ENCODE assay signal across 25 mouse cellular contexts in the genomic region with DNA sequence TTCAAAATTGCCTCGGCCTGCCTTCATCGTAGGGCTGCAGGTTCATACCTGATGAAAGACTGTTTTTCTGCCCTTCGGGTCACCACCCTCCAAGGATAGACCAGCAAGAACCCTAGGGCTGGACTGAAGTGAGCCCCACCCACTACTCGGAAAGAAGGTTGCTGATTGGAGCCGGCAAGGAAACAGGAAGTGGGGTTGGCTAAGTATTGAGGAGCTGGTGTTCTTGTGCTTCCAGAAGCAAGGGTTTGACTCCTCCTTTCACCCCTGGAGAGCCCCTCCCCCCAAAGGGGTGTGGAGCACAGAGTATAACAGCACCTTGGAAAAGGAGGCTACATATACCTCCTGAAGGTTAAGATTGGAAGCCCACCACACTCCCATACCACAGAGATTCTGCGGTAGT.
DNase-seq lines count a peak whose midpoint lies in the region; ATAC-seq and TF ChIP-seq lines count a peak whose summit lies in the region.
"Had no signal": no experiment of that assay in that cellular context is flagged by ENCODE, and none has a peak within 500 bp of the region (broad histone marks: within the 10 kb centered on the region; RNA-seq: fewer than 3 reads in every experiment).

No protein-coding gene starts in this region.

- TF ChIP-seq CTCF in E14TG2a.4 (conservative IDR thresholded peaks at IDR 0.05; ENCODE audit: low read length) (no peak), MEL (IDR thresholded peaks at IDR 0.05 in 2 of 3, conservative IDR thresholded peaks at IDR 0.05 in 1 of 3; ENCODE audit: control insufficient read depth in 1 of 3, insufficient read depth in 1 of 3, low read depth in 2 of 3, low read length in 3 of 3, poor library complexity in 1 of 3, severe bottlenecking in 1 of 3) (no peak)

- TF ChIP-seq POLR2A in MEL (IDR thresholded peaks at IDR 0.05; ENCODE audit: control insufficient read depth in 1 of 2, insufficient read depth in 1 of 2, low read depth in 1 of 2, low read length in 2 of 2, poor library complexity in 1 of 2), result no peak

- no peaks in the 10 kb centered on the region for H3K27me3 ChIP-seq in heart, embryonic 11.5 days (ENCODE audit: control insufficient read depth, insufficient read depth, low read length)
- H3K27me3 ChIP-seq in E14TG2a.4 (ENCODE audit: insufficient read depth, low read length) (0 out of 2 replicates have a peak, but pooled peaks cover 3% of the 10 kb centered on the region), MEL (ENCODE audit: control insufficient read depth in 1 of 2, insufficient read depth in 2 of 2, low read length in 2 of 2) (no peaks in the 10 kb centered on the region; a peak in 1 of 4 replicates)
- no peaks in the 10 kb centered on the region for H3K27me3 ChIP-seq in embryonic facial prominence, embryonic 10.5 days (replicated peaks; ENCODE audit: low read depth, poor library complexity, severe bottlenecking)
- H3K27me3 ChIP-seq: embryonic facial prominence, embryonic 12.5 days; forebrain, embryonic 12.5 days; heart, embryonic 15.5 days; intestine, embryonic 15.5 days had no signal

- no peaks in the 10 kb centered on the region for H3K79me2 ChIP-seq in MEL (ENCODE audit: control insufficient read depth, insufficient read depth, low read length, poor library complexity)

- H3K9me3 ChIP-seq in heart, embryonic 11.5 days (replicated peaks; ENCODE audit: control insufficient read depth, low read length), result no peaks in the 10 kb centered on the region
- H3K9me3 ChIP-seq in E14TG2a.4 (ENCODE audit: low read length) (no peaks in the 10 kb centered on the region), MEL (replicated peaks; ENCODE audit: insufficient read depth, low read length) (no peaks in the 10 kb centered on the region)
- no peaks in the 10 kb centered on the region for H3K9me3 ChIP-seq in embryonic facial prominence, embryonic 10.5 days
- H3K9me3 ChIP-seq: embryonic facial prominence, embryonic 12.5 days; forebrain, embryonic 12.5 days; heart, embryonic 10.5 days; heart, embryonic 15.5 days; hindbrain, embryonic 10.5 days; intestine, embryonic 15.5 days had no signal

- 0 out of 2 replicates have a peak, but pooled peaks have one; percentile 14 for ATAC-seq in heart, embryonic 11.5 days (replicated peaks; ENCODE audit: insufficient number of reproducible peaks, low FRiP score, low TSS enrichment)
- 0 out of 2 replicates have a peak, but pooled peaks have one; percentile 22 for ATAC-seq in granulocyte monocyte progenitor cell, adult 5-6 weeks (replicated peaks; ENCODE audit: poor library complexity, severe bottlenecking)
- no peak for ATAC-seq in frontal cortex, adult (ENCODE audit: low TSS enrichment)
- ATAC-seq: forebrain, postnatal 0 days; intestine, embryonic 15.5 days had no signal

- DNase-seq in heart, postnatal 36 days, result no peak
- DNase-seq in MEL (ENCODE audit: low read depth, low spot score), result peak; percentile 15
- DNase-seq in B cell, adult 2 months, result no peak
- DNase-seq in embryonic facial prominence, embryonic 10.5 days (ENCODE audit: low spot score), result no peak
- DNase-seq: adrenal gland, adult 8-10 months; adrenal gland, postnatal 36 days; cerebellum, adult 8-10 months; cerebellum, postnatal 14 days; embryo, embryonic 11 days; forebrain, postnatal 0 days; gastrocnemius, postnatal 36 days; heart, adult 18-20 months; heart, postnatal 14 days; kidney, adult 18-20 months had no signal

- no peak for TF ChIP-seq RAD21 in MEL (IDR thresholded peaks at IDR 0.05; ENCODE audit: low read depth, low read length)

- no peak overlapping the region for H3K4me2 ChIP-seq in heart, embryonic 11.5 days
- H3K4me2 ChIP-seq: embryonic facial prominence, embryonic 12.5 days; forebrain, embryonic 12.5 days; heart, embryonic 15.5 days; hindbrain, embryonic 14.5 days; intestine, embryonic 15.5 days had no signal

- H3K36me3 ChIP-seq in heart, embryonic 11.5 days (ENCODE audit: control insufficient read depth, insufficient read depth, low read length), result no peaks in the 10 kb centered on the region
- H3K36me3 ChIP-seq in E14TG2a.4 (ENCODE audit: insufficient read depth, low read length) (peaks cover 21% of the 10 kb centered on the region), MEL (ENCODE audit: control insufficient read depth in 1 of 2, insufficient read depth in 2 of 2, low read length in 2 of 2) (no peaks in the 10 kb centered on the region)
- H3K36me3 ChIP-seq in embryonic facial prominence, embryonic 10.5 days (replicated peaks), result no peaks in the 10 kb centered on the region
- H3K36me3 ChIP-seq: embryonic facial prominence, embryonic 12.5 days; forebrain, embryonic 12.5 days; heart, embryonic 10.5 days; heart, embryonic 15.5 days; hindbrain, embryonic 10.5 days; intestine, embryonic 15.5 days had no signal

- intact Hi-C loops in heart, postnatal 36 days (cut with DNase I), result no loop called here

- no peak for TF ChIP-seq EP300 in MEL (IDR thresholded peaks at IDR 0.05; ENCODE audit: low read depth in 1 of 2, low read length in 2 of 2)

- H3K9ac ChIP-seq in heart, embryonic 11.5 days (ENCODE audit: low read depth, low read length), result no peak overlapping the region
- no peak overlapping the region for H3K9ac ChIP-seq in MEL (ENCODE audit: control insufficient read depth, low read depth, low read length, poor library complexity, severe bottlenecking)
- H3K9ac ChIP-seq: embryonic facial prominence, embryonic 12.5 days; forebrain, embryonic 12.5 days; forebrain, postnatal 0 days; heart, embryonic 15.5 days; hindbrain, embryonic 14.5 days; intestine, embryonic 15.5 days had no signal

- no peak overlapping the region for H3K4me3 ChIP-seq in heart, embryonic 11.5 days (ENCODE audit: low read depth, low read length)
- H3K4me3 ChIP-seq in E14TG2a.4 (replicated peaks; ENCODE audit: low read length) (peak overlapping the region; percentile 50), MEL (ENCODE audit: control insufficient read depth in 1 of 2, insufficient read depth in 1 of 2, low read depth in 2 of 2, low read length in 2 of 2) (no peak overlapping the region)
- no peak overlapping the region for H3K4me3 ChIP-seq in embryonic facial prominence, embryonic 10.5 days
- H3K4me3 ChIP-seq: embryonic facial prominence, embryonic 12.5 days; forebrain, embryonic 12.5 days; heart, embryonic 10.5 days; heart, embryonic 15.5 days; hindbrain, embryonic 10.5 days; intestine, embryonic 15.5 days had no signal

- WGBS in heart, embryonic 11.5 days (ENCODE audit: insufficient replicate concordance), result 63% methylated on average over 6 of the region's 6 CpGs
- WGBS in embryonic facial prominence, embryonic 10.5 days, result 75% methylated on average over 6 of the region's 6 CpGs

- H3K4me1 ChIP-seq in heart, embryonic 11.5 days (ENCODE audit: control insufficient read depth, insufficient read depth, low read length), result no peaks in the 10 kb centered on the region
- peaks cover 29% of the 10 kb centered on the region for H3K4me1 ChIP-seq in E14TG2a.4 (replicated peaks; ENCODE audit: low read depth, low read length)
- no peaks in the 10 kb centered on the region for H3K4me1 ChIP-seq in MEL (ENCODE audit: control insufficient read depth in 1 of 2, insufficient read depth in 2 of 2, low read length in 2 of 2)
- no peaks in the 10 kb centered on the region for H3K4me1 ChIP-seq in embryonic facial prominence, embryonic 10.5 days
- H3K4me1 ChIP-seq: embryonic facial prominence, embryonic 12.5 days; forebrain, embryonic 12.5 days; heart, embryonic 10.5 days; hindbrain, embryonic 10.5 days; intestine, embryonic 15.5 days had no signal

- H3K27ac ChIP-seq in heart, embryonic 11.5 days (ENCODE audit: low read depth, low read length), result no peak overlapping the region
- no peak overlapping the region for H3K27ac ChIP-seq in MEL (ENCODE audit: control insufficient read depth, low read depth, low read length)
- no peak overlapping the region for H3K27ac ChIP-seq in embryonic facial prominence, embryonic 10.5 days (replicated peaks)
- H3K27ac ChIP-seq: embryonic facial prominence, embryonic 12.5 days; forebrain, embryonic 12.5 days; heart, embryonic 10.5 days; heart, embryonic 15.5 days; hindbrain, embryonic 10.5 days; hindbrain, embryonic 14.5 days; intestine, embryonic 15.5 days had no signal

TF ChIP-seq in MEL, 35 proteins besides CTCF, POLR2A, EP300 and RAD21:
- TF ChIP-seq ELF1 (IDR thresholded peaks at IDR 0.05; ENCODE audit: low read depth, low read length), result no peak
- TF ChIP-seq ZMIZ1 (IDR thresholded peaks at IDR 0.05; ENCODE audit: low read depth, low read length), result no peak
- no peak for TF ChIP-seq ZKSCAN1 (IDR thresholded peaks at IDR 0.05; ENCODE audit: low read depth, low read length)
- no peak for TF ChIP-seq RCOR1 (IDR thresholded peaks at IDR 0.05; ENCODE audit: low read depth, low read length)
- no peak for TF ChIP-seq TCF12 (IDR thresholded peaks at IDR 0.05; ENCODE audit: low read depth, low read length)
- no peak for TF ChIP-seq MAFK (IDR thresholded peaks at IDR 0.05; ENCODE audit: borderline replicate concordance, low read depth, low read length)
